Mouse (Mus musculus): ENCODE results near the gene Napepld. TPM values are rescaled to one million over a fixed set of nuclear protein-coding genes. Genes with fewer than 3 reads are reported as not detected.
"Not testable (repeated sequence)": the region's sequence is repeated elsewhere in the genome, so short reads cannot be mapped to it uniquely, and the experiment has no call there.

The Napepld gene
- polyA plus RNA-seq, 1 experiment = 0.50 TPM

DNA sequence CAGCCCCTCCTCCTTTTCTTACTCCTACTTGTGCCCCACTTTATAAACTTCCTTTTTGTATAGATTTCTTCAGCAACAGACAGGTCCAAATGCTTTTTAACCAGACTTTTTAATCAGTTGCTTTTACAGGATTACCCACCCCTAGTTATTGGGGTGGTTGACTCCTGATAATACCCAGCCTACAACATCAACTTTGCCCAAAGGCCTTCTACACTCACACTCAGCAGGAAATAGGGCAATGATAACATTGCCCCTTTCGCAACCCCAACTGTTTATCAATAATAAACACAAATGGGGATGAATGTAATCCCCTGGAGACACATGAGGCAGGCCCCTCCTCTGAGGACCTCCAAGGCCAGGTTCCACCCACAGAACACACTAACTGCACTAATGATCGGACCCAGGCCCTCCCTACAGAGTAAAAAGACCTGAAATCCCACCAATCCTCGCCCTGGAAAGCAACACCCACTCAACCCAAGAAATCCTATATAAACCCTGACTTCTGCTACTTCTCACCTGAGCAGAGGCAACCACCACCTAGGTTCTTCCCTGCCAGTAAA is 84.7 kb downstream of the Napepld start:
- no peak overlapping the region for H3ac ChIP-seq (ENCODE audit: control insufficient read depth, insufficient read length, low read depth)

DNA sequence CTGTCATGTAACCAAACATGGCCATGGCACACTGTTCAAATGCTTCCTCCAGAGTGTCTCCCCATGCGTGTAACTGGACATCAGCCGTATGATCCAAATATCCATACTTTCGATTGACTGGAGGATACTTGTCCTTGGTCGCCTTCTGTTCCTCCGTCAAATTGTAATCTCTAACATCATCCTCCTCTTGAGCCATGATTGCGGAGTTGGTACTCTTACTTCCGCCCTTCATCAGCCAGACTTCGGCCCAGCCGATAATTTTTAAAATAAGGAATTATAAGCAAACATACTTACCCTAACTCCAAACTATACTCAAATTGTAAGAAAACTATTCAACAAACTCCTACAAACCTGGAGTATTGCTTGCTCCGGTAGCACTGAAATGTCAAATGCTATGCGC is 86.9 kb downstream of the Napepld start:
- not testable (repeated sequence) for H3K27me3 ChIP-seq (ENCODE audit: control insufficient read depth, insufficient read depth, insufficient read length)

More for the DNA sequence above, 84.7 kb downstream of the Napepld start:
- TF ChIP-seq MAX (IDR thresholded peaks at IDR 0.05) (no peak), CTCF (IDR thresholded peaks at IDR 0.05; ENCODE audit: control insufficient read depth, insufficient read depth, insufficient read length) (no peak), MYOG (IDR thresholded peaks at IDR 0.05; ENCODE audit: control insufficient read depth, extremely low read depth, insufficient read length) (no peak), USF1 (IDR thresholded peaks at IDR 0.05; ENCODE audit: low read depth) (no peak), MYOD1 (IDR thresholded peaks at IDR 0.05; ENCODE audit: control insufficient read depth, insufficient read length, low read depth) (no peak), CEBPB (IDR thresholded peaks at IDR 0.05; ENCODE audit: low read depth) (no peak)
- Histone ChIP-seq H3K79me3 (ENCODE audit: low read depth) (no peaks in the 10 kb centered on the region), H3K79me2 (ENCODE audit: control insufficient read depth, insufficient read depth) (no peaks in the 10 kb centered on the region), H3K4me3 (ENCODE audit: insufficient read depth, poor library complexity, severe bottlenecking) (no peak overlapping the region), H3K36me3 (ENCODE audit: control insufficient read depth, insufficient read depth) (no peaks in the 10 kb centered on the region), H3K27me3 (ENCODE audit: control insufficient read depth, insufficient read depth, insufficient read length) (peaks cover 9% of the 10 kb centered on the region)

More for the DNA sequence above, 86.9 kb downstream of the Napepld start:
- H3K4me3 ChIP-seq (ENCODE audit: insufficient read depth, poor library complexity, severe bottlenecking); H3K79me2 ChIP-seq (ENCODE audit: control insufficient read depth, insufficient read depth); H3K36me3 ChIP-seq (ENCODE audit: control insufficient read depth, insufficient read depth); H3ac ChIP-seq (ENCODE audit: control insufficient read depth, insufficient read length, low read depth); H3K79me3 ChIP-seq (ENCODE audit: low read depth): not testable (repeated sequence)

Other genes starting within 250 kb of the Napepld start
- gene Lrrc17, start 157.8 kb downstream of the Napepld start, polyA plus RNA-seq (2012; fragmentation: generic; extraction: Trizol) = 22.7 TPM
- gene Fbxl13, start 55.8 kb downstream of the Napepld start, polyA plus RNA-seq (2012; fragmentation: generic; extraction: Trizol) = 0.07 TPM
- gene Armc10, start 55.6 kb downstream of the Napepld start, polyA plus RNA-seq (2012; fragmentation: generic; extraction: Trizol) = 13.3 TPM
- 92.8 TPM for gene Pmpcb, start 35.7 kb upstream of the Napepld start, polyA plus RNA-seq (2012; fragmentation: generic; extraction: Trizol)
- 22.3 TPM for gene Dnajc2, start 83.9 kb upstream of the Napepld start, polyA plus RNA-seq (2012; fragmentation: generic; extraction: Trizol)
- 141 TPM for gene Psmc2, start 83.9 kb upstream of the Napepld start, polyA plus RNA-seq (2012; fragmentation: generic; extraction: Trizol)
- gene Slc26a5, start 164.2 kb upstream of the Napepld start, polyA plus RNA-seq (2012; fragmentation: generic; extraction: Trizol) = not detected

Measured in C2C12 (cell line).